Mouse (Mus musculus): ENCODE results near the gene Fryl.

DNA sequence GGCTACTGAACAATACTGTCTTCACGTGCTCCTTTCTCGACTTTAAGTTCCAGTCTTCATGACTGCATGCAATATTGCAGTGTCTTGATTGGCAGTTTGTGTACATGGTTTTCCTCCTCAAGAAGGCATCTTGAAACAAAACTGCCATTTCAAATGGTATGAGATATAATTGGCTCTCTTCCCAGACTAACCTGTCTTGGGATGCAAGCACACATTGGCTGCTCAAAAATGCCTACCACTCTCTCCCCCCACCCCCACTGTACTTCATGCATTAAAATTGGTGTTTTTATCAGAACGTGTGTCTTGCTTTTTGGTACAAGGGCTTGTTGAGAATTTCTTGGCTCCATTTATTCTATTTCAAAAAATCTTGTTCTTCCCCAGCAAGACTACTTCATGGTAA is 51.4 kb downstream of the Fryl start:
- TF ChIP-seq POLR2A (IDR thresholded peaks at IDR 0.05; ENCODE audit: low read depth, low read length) (no peak), CTCF (IDR thresholded peaks at IDR 0.05; ENCODE audit: extremely low read depth, insufficient read depth, insufficient read length, insufficient replicate concordance) (no peak)

Measured in spleen, adult 2 months (tissue).